Mouse (Mus musculus) ovary, adult 10 weeks (tissue): ENCODE results near the gene Zbtb49. TPM values are rescaled to one million over a fixed set of nuclear protein-coding genes. Genes with fewer than 3 reads are reported as not detected.

Source experiments
- polyA plus RNA-seq: library from polyadenylated mRNA; stranded (reverse); fragments of 350-450 nt; fragmentation: Illumina TruSeq; extraction: RNeasy Lipid Tissue Mini Kit (QIAGEN cat#74804); gene quantifications from one replicate; pipeline ENCODE4 v1.2.3, GENCODE M21; 2014

Gene Zbtb49
- polyA plus RNA-seq: 2.2 TPM

DNA sequence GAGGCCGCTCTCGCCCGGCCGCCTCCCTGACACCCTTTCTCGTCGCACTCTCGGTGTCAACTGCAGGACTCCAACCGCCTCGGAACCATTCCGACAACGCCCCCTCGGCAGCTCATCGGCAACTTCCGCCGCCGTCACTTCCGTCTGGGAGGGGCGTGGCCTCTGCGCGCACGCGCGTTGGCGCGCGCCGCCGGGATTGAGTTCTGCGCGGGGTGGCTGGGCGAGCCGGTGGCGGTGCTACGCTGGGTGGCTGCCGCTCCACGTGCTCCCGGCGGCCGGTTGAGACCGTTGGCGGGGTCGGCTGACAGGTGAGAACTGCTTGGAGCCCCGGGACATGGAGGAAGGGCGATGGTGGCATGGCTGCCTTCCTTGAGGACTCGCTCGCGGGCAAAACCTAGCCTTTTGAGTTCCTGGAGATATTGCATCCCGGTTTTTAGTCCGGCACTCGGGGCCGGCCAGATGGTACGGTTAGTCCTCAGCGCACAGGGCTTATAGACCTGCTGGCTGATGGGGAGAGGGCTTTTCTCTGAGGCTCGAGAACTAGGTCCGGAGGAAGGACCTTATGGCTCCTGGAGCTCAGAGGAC lies at the start of gene Zbtb49, which contains the start of gene Lyar:
Zbtb49 (minus strand) TSS at position 130 of the 585 bp plus-strand sequence.
Lyar (plus strand) TSS at position 143 of the 585 bp plus-strand sequence.

DNA sequence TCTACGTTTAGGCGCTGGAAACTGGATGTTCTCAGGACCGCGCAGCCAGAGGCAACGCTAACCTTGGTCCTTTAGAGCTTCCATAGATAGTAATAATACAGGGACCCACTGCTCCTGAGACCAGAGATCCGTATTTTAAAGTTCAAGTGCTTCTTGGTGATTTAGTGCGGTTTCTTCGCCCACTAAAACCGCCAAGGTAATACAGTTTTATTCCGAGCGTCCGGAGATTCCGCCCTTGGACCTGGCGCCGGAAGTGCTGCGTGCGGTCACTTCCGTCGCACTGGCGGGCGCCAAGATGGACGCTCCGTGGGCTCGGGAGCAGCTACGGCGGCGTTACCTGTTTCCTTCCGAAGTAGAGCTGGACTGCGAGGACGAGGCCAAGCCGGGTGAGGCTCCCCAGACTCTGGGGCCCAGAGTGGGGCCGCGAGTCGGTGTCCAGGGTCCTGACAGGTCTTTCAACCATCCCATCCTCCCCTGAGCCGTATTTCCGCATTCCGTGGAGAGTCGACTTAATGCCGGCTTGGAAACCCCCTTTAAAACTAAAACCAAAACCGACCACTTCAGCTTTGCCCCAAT lies 39.9 kb upstream of the Zbtb49 start, which contains the start of gene Tmem128:
Tmem128 (plus strand) TSS at position 79 of the 576 bp plus-strand sequence.

DNA sequence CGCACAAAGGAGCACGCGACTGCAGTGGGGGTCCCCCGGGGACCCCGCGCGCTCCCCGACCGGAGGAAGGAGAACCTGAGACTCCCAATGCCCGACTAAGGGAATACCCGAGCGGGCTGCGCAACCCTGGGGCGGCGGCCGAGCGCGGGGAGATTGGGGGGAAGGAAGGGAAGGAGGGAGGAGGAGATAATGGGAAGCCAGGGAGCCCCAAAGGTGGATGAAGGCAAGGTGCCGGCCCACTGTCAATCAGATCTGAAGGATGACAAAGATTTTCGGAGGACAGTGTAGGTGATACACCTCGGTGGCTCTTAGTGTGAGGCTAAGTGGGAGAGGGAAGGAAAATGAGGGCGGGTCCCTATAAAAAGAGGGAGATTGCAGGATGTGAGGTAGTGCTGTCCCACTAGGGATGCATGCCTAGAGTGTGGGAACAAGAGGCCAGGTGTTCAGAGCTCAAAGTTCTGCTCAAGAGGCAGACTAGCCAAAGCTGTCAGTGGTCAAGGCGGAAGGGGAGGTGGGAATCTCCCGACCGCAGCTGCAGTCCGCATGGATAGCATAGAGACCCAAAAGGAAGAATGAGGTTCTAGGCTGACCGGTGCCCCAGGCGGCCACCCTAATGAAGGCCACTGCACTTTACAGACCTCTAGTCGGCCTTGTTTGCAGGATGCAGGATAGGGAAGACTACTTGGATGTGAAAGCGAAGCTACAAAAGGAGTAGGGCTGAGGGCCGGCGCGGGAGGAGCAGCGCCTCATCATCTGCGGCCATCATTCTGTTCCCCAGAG lies 60.4 kb downstream of the Zbtb49 start, which contains the start of gene Nsg1:
Nsg1 (minus strand) TSS at position 274 of the 780 bp plus-strand sequence.

Other genes starting within 250 kb of the Zbtb49 start
- gene Stx18, start 181.7 kb downstream of the Zbtb49 start, polyA plus RNA-seq: 50.5 TPM
- gene Nsg1, start 60.5 kb downstream of the Zbtb49 start, polyA plus RNA-seq: 8.1 TPM
- 65.0 TPM for gene Lyar, start within 50 bp of the Zbtb49 start, polyA plus RNA-seq
- gene Tmem128, start 39.7 kb upstream of the Zbtb49 start, polyA plus RNA-seq: 74.3 TPM
- 0.80 TPM for gene Otop1, start 55.5 kb upstream of the Zbtb49 start, polyA plus RNA-seq
- not detected for gene Drd5, start 98.9 kb upstream of the Zbtb49 start, polyA plus RNA-seq